Mouse (Mus musculus) lung, embryonic 16.5 days (tissue): ENCODE results near the gene Gins2. TPM values are rescaled to one million over a fixed set of nuclear protein-coding genes. Genes with fewer than 3 reads are reported as not detected.

Experiments used
- ATAC-seq: fragments of 200-750 bp; cut with Nextera tagmentation; 2 replicates; pipeline ENCODE4 v1.8.0; 2017; ENCODE audit warnings: low read depth, mild to moderate bottlenecking, moderate library complexity
- H3K27ac ChIP-seq: fragments of 300-500 bp; sonication (generic); 2 replicates; pipeline ENCODE4 v1.5.1; 2014; ENCODE audit warnings: mild to moderate bottlenecking, control low read depth, low read length
- H3K27me3 ChIP-seq: fragments of 300-500 bp; sonication (generic); 2 replicates; pipeline ENCODE4 v1.6.1; 2014; ENCODE audit warnings: low read depth, low read length, mixed read lengths; ENCODE audit not compliant: control insufficient read depth, insufficient read depth
- H3K36me3 ChIP-seq: fragments of 300-500 bp; sonication (generic); 2 replicates; pipeline ENCODE4 v1.6.1; 2014; ENCODE audit warnings: low read length; ENCODE audit not compliant: control insufficient read depth, insufficient read depth
- H3K4me1 ChIP-seq: fragments of 300-500 bp; sonication (generic); replicated peaks from 2 replicates; pipeline ENCODE4 v1.6.1; 2014; ENCODE audit warnings: low read length, mixed read lengths; ENCODE audit not compliant: control insufficient read depth, insufficient read depth
- H3K4me2 ChIP-seq: fragments of 300-500 bp; sonication (generic); 2 replicates; pipeline ENCODE4 v1.6.1; 2014; ENCODE audit warnings: low read depth, low read length, control low read depth
- H3K4me3 ChIP-seq: fragments of 300-500 bp; sonication (generic); 2 replicates; pipeline ENCODE4 v1.5.1; 2014; ENCODE audit warnings: mild to moderate bottlenecking, low read length, control low read depth
- H3K9ac ChIP-seq: fragments of 300-500 bp; sonication (generic); 2 replicates; pipeline ENCODE4 v1.6.1; 2014; ENCODE audit warnings: low read length, control low read depth
- H3K9me3 ChIP-seq: fragments of 300-500 bp; sonication (generic); 2 replicates; pipeline ENCODE4 v1.6.1; 2016; ENCODE audit warnings: low read length; ENCODE audit not compliant: control insufficient read depth
- whole genome bisulfite sequencing: fragments of 180-500 bp; shearing (Covaris S2); extraction: QIAGEN DNeasy Blood & Tissue Kit; methylation state at CpG from one replicate; pipeline ENCODE4 v1.1.7; 2014; 5-methylcytosine and 5-hydroxymethylcytosine counted together
- polyA plus RNA-seq: library from polyadenylated mRNA; unstranded; fragments of >200 nt; fragmentation: Nextera tagmentation; extraction: Ambion mirVana; gene quantifications from 2 replicates; pipeline ENCODE4 v1.2.1, GENCODE M21; 2015

Gene Gins2
- polyA plus RNA-seq, 1 experiment from 2014 or later, result 99.5 TPM

GRCm38 (mm10) chr8:120626461-120626860, 37.4 kb upstream of the Gins2 start:
- H3K9ac ChIP-seq, result no peak overlapping the region
- H3K4me3 ChIP-seq, result no peak overlapping the region
- WGBS, result 59% methylated on average over 11 of the region's 11 CpGs
- H3K9me3 ChIP-seq, result no peaks in the 10 kb centered on the region
- H3K27ac ChIP-seq, result no peak overlapping the region
- ATAC-seq, result no peak
- H3K4me2 ChIP-seq, result no peak overlapping the region
- H3K36me3 ChIP-seq, result no peaks in the 10 kb centered on the region
- H3K4me1 ChIP-seq, result no peaks in the 10 kb centered on the region; the same call in none of the 2 replicates
- no peaks in the 10 kb centered on the region for H3K27me3 ChIP-seq

GRCm38 (mm10) chr8:120623608-120624007, 34.5 kb upstream of the Gins2 start:
- no peaks in the 10 kb centered on the region for H3K27me3 ChIP-seq
- no peak overlapping the region for H3K27ac ChIP-seq
- no peak overlapping the region for H3K9ac ChIP-seq
- H3K4me3 ChIP-seq, result no peak overlapping the region
- H3K4me2 ChIP-seq, result no peak overlapping the region
- no peaks in the 10 kb centered on the region for H3K36me3 ChIP-seq
- no peaks in the 10 kb centered on the region for H3K9me3 ChIP-seq
- WGBS, result 56% methylated on average over 2 of the region's 2 CpGs
- no peak for ATAC-seq
- H3K4me1 ChIP-seq, result no peaks in the 10 kb centered on the region

- 64% methylated on average over 14 of the region's 14 CpGs for WGBS
- no peak overlapping the region for H3K9ac ChIP-seq
- no peak overlapping the region for H3K27ac ChIP-seq
- ATAC-seq, result no peak
- no peak overlapping the region for H3K4me3 ChIP-seq
- H3K4me1 ChIP-seq, result peaks cover 3% of the 10 kb centered on the region; the same call in 1 of the 2 replicates
- no peaks in the 10 kb centered on the region for H3K9me3 ChIP-seq
- no peaks in the 10 kb centered on the region for H3K36me3 ChIP-seq
- no peaks in the 10 kb centered on the region for H3K27me3 ChIP-seq
- H3K4me2 ChIP-seq, result no peak overlapping the region
Observed at GRCm38 (mm10) chr8:120622161-120622560, 33.1 kb upstream of the Gins2 start.

GRCm38 (mm10) chr8:120620441-120620840, 31.3 kb upstream of the Gins2 start:
- ATAC-seq, result no peak
- Histone ChIP-seq H3K4me2 (no peak overlapping the region), H3K4me3 (no peak overlapping the region), H3K36me3 (no peaks in the 10 kb centered on the region), H3K4me1 (peaks cover 3% of the 10 kb centered on the region; the same call in 1 of the 2 replicates), H3K9ac (no peak overlapping the region), H3K27ac (no peak overlapping the region), H3K27me3 (no peaks in the 10 kb centered on the region), H3K9me3 (no peaks in the 10 kb centered on the region)
- WGBS, result 37% methylated on average over 7 of the region's 7 CpGs

GRCm38 (mm10) chr8:120619235-120620180, 30.4 kb upstream of the Gins2 start:
- ATAC-seq, result no peak

GRCm38 (mm10) chr8:120618110-120618509, 29.0 kb upstream of the Gins2 start:
- 2% methylated on average over 6 of the region's 6 CpGs for WGBS
- Histone ChIP-seq H3K36me3 (no peaks in the 10 kb centered on the region), H3K4me3 (no peak overlapping the region), H3K9ac (no peak overlapping the region), H3K4me2 (no peak overlapping the region), H3K4me1 (peaks cover 3% of the 10 kb centered on the region; the same call in 1 of the 2 replicates), H3K9me3 (no peaks in the 10 kb centered on the region), H3K27me3 (no peaks in the 10 kb centered on the region), H3K27ac (no peak overlapping the region)
- ATAC-seq, result peak; percentile 60; the same call in 1 of the 2 replicates

More at GRCm38 (mm10) chr8:120619235-120620180, 30.4 kb upstream of the Gins2 start:
- no peak overlapping the region for H3K27ac ChIP-seq
- no peak overlapping the region for H3K9ac ChIP-seq
- WGBS, result 70% methylated on average over 11 of the region's 11 CpGs
- H3K9me3 ChIP-seq, result no peaks in the 10 kb centered on the region
- no peak overlapping the region for H3K4me2 ChIP-seq
- H3K36me3 ChIP-seq, result no peaks in the 10 kb centered on the region
- no peaks in the 10 kb centered on the region for H3K27me3 ChIP-seq
- peaks cover 3% of the 10 kb centered on the region; the same call in 1 of the 2 replicates for H3K4me1 ChIP-seq
- no peak overlapping the region for H3K4me3 ChIP-seq

- Histone ChIP-seq H3K9ac (no peak overlapping the region), H3K4me1 (peaks cover 3% of the 10 kb centered on the region; the same call in 1 of the 2 replicates), H3K36me3 (no peaks in the 10 kb centered on the region), H3K9me3 (no peaks in the 10 kb centered on the region), H3K27me3 (no peaks in the 10 kb centered on the region), H3K27ac (no peak overlapping the region), H3K4me2 (no peak overlapping the region), H3K4me3 (no peak overlapping the region)
- ATAC-seq, result peak; percentile 47; the same call in 1 of the 2 replicates
- 51% methylated on average over 7 of the region's 8 CpGs for WGBS
Observed at GRCm38 (mm10) chr8:120616663-120617626, 27.8 kb upstream of the Gins2 start.

- WGBS, result 80% methylated on average over 3 of the region's 3 CpGs
- H3K4me2 ChIP-seq, result no peak overlapping the region
- H3K27ac ChIP-seq, result no peak overlapping the region
Observed at GRCm38 (mm10) chr8:120614491-120614890, 25.4 kb upstream of the Gins2 start.

More at GRCm38 (mm10) chr8:120614491-120614890, 25.4 kb upstream of the Gins2 start:
- no peaks in the 10 kb centered on the region for H3K9me3 ChIP-seq
- no peaks in the 10 kb centered on the region for H3K27me3 ChIP-seq
- no peak overlapping the region for H3K4me3 ChIP-seq
- peaks cover 3% of the 10 kb centered on the region; the same call in 1 of the 2 replicates for H3K4me1 ChIP-seq
- H3K9ac ChIP-seq, result no peak overlapping the region
- no peak for ATAC-seq
- H3K36me3 ChIP-seq, result no peaks in the 10 kb centered on the region
